Mouse (Mus musculus) bone marrow, adult 2 months (tissue): ENCODE data around the gene Unc5c. TPM values are rescaled to one million over a fixed set of nuclear protein-coding genes. Genes with fewer than 3 reads are reported as not detected.

ENCODE experiments used
- H3K27ac ChIP-seq: fragments of 200-500 bp; 2 replicates; pipeline ENCODE4 v1.5.1; 2012; ENCODE audit warnings: low read depth, mild to moderate bottlenecking, control low read depth, inconsistent platforms, low read length; ENCODE audit not compliant: control insufficient read depth, poor library complexity, insufficient read depth
- H3K4me1 ChIP-seq: fragments of 200-500 bp; 2 replicates; pipeline ENCODE4 v1.6.1; 2011; ENCODE audit warnings: low read length; ENCODE audit not compliant: control insufficient read depth, insufficient read depth
- H3K4me3 ChIP-seq: fragments of 200-500 bp; replicated peaks from 2 replicates; pipeline ENCODE3; 2011; ENCODE audit warnings: mild to moderate bottlenecking, low read depth, low read length, control low read depth; ENCODE audit not compliant: control insufficient read depth
- CTCF ChIP-seq: fragments of 200-500 bp; IDR thresholded peaks from 2 replicates; pipeline ENCODE4 v1.5.1; 2011; ENCODE audit warnings: low read length, control low read depth; ENCODE audit not compliant: control insufficient read depth, insufficient read depth
- POLR2A ChIP-seq: fragments of 200-500 bp; IDR thresholded peaks from 2 replicates; pipeline ENCODE4 v1.6.1; 2011; ENCODE audit warnings: low read depth, mild to moderate bottlenecking, control low read depth, low read length, borderline replicate concordance; ENCODE audit not compliant: control insufficient read depth
- WGBS: fragments of 180-500 bp; shearing (Covaris S2); methylation state at CpG from one replicate; pipeline ENCODE4 v1.1.7; 2018; 5-methylcytosine and 5-hydroxymethylcytosine counted together
- polyA plus RNA-seq: library from polyadenylated mRNA; stranded (reverse); fragments of >200 nt; gene quantifications from 2 replicates; pipeline ENCODE4 v1.2.4, GENCODE M21; 2011; ENCODE audit warnings: low replicate concordance; ENCODE audit not compliant: missing spikeins, insufficient read depth, insufficient read length

Gene Unc5c
- polyA plus RNA-seq, 1 experiment = 1.4 TPM

- 47% methylated on average over 3 of the region's 3 CpGs for WGBS
- TF ChIP-seq CTCF (no peak), POLR2A (no peak)
- Histone ChIP-seq H3K4me3 (no peak overlapping the region), H3K4me1 (no peaks in the 10 kb centered on the region), H3K27ac (no peak overlapping the region)
Measured at GRCm38 (mm10) chr3:141493000-141493399, 28.0 kb downstream of the Unc5c start.

- no peak overlapping the region for H3K27ac ChIP-seq
- no peak overlapping the region for H3K4me3 ChIP-seq
- 79% methylated on average over 4 of the region's 4 CpGs for WGBS
- TF ChIP-seq CTCF = no peak
- TF ChIP-seq POLR2A = no peak
- no peaks in the 10 kb centered on the region for H3K4me1 ChIP-seq
Measured at GRCm38 (mm10) chr3:141498348-141499056, 33.5 kb downstream of the Unc5c start.

DNA sequence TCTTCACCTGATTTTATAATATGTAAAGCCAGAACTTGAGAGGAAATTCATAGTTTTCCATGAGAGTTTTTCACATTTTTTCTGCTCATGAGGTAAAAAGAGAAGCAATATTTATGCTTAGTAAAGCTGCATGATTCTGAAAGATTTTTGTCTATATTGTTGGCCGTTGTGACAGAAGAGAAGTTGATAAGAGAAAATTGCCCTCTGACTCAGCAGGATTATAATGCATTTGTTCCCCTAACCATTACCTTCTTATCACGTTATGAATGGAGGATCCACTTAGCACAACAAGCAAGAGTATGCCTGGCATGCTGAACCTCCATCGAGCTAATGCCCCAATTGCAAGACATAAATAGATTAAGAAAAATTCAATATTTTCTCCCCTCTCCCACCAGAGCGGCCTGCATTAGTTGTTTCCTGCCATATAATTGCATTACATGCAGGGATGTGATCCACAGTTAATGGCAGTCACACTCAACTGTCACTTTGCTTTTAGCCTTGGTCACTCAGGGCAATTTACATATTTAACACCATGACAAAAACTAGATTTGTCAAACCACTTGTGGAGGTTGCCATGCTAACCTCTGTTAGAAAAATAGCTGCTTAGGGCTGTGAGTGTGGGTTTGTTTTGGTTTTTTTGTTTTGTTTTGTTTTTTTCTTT is 37.0 kb downstream of the Unc5c start:
- Histone ChIP-seq H3K27ac (no peak overlapping the region), H3K4me3 (no peak overlapping the region), H3K4me1 (no peaks in the 10 kb centered on the region)
- WGBS = 50% methylated on average over 4 of the region's 4 CpGs
- TF ChIP-seq POLR2A = no peak
- no peak for TF ChIP-seq CTCF

DNA sequence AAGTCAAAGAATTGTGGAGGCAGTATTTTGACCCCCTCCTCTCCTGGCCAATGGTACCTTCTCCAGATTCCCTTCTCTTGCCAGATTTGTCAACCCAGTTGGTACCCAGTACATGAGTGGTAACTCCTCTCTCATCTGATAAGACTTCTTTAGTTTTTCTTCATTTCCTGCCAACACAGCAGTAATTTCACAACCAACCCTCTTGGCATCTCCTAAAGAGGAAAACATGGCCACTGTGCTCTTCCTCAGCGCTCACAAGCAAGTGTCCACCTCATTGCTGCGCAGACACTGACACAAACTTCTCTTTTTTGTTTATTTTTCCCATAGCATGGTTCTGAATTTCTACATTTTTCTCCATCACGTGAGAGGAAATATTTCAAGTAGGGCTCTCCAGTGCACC is 38.3 kb downstream of the Unc5c start:
- Histone ChIP-seq H3K4me3 (no peak overlapping the region), H3K27ac (no peak overlapping the region), H3K4me1 (no peaks in the 10 kb centered on the region)
- WGBS = 35% methylated on average over 3 of the region's 3 CpGs
- TF ChIP-seq POLR2A = no peak
- TF ChIP-seq CTCF = no peak

DNA sequence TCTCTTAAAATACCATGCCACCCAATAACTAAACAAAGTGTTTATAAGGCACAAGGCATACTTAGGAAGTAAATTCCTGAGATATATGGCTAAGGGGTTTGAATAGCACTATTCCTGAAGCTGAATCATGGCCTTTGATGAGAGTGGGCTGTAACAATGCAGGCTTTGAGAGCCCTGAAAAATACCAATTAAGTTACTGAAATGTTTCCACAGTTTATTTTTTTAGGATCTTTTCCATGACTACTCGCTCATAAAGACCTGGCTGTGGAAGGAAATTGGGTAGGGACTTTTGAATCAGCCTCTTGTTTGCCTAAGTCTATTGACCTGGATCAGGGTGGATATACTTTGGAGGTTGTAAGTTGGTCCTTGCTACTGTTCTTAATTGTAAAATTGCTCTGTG is 44.8 kb downstream of the Unc5c start:
- Histone ChIP-seq H3K27ac (no peak overlapping the region), H3K4me1 (peaks cover 1% of the 10 kb centered on the region; the same call in 1 of the 2 replicates), H3K4me3 (no peak overlapping the region)
- WGBS = 77% methylated on average over 1 of the region's 1 CpGs
- TF ChIP-seq POLR2A (no peak), CTCF (no peak)

DNA sequence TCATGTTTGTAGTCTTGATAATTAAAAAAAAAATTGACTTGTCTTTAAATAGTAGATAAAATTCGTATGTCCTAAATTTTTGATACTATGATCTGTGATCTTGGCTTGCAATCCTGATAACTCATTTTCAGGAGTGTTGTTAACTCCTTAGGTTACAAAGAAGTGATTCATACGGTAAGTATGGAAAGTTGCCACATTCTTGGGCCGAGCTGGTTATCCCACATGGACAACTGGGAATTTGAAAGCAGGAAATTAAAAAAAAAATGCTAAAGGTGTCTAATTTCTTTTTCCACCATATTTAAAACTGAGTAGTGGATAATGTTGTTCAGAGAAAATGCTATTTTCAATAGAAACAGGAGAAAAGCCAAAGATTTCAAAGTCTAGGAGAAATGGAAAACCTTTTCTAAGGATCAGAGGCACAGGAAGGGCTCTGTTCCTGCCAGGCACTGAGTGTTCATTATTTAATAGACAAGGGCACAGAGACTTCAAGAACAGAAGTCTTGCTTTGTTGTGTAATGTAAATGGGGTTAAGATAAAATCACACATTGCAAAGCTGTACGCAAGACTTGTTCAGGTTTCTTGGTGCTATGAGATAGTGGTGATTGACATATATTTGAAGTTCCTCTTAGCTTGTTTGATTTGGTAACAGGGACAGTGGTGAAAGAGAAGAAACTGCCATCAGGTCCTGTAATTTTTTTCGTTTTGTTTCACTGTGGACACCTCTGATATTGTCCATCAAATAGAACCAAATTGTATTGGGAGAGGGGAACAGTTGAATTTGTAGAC is 46.4 kb downstream of the Unc5c start:
- peaks cover 1% of the 10 kb centered on the region; the same call in 1 of the 2 replicates for H3K4me1 ChIP-seq
- 42% methylated on average over 5 of the region's 5 CpGs for WGBS
- TF ChIP-seq CTCF (no peak), POLR2A (no peak)
- H3K27ac ChIP-seq = no peak overlapping the region
- no peak overlapping the region for H3K4me3 ChIP-seq

DNA sequence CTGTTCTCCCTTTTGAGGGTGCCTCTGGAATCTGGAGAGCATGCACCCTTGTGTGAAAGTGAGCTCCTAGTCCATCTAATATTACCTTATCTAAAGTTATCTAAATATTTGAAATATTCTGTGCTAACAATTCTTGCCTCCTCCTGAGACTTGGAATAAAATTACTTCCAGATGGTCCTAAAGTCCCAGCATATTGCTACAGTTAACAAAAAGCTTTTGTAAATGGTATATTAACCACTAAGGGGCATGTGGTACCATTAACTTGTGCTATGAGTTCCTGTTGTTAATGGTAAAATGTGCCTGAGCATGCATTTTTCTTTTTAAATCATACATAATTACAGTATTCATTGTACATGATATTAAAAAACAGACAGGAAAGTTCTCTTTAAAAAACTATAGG is 63.7 kb downstream of the Unc5c start:
- no peaks in the 10 kb centered on the region for H3K4me1 ChIP-seq
- no peak for TF ChIP-seq CTCF
- TF ChIP-seq POLR2A = no peak
- H3K4me3 ChIP-seq = no peak overlapping the region
- H3K27ac ChIP-seq = no peak overlapping the region

- Histone ChIP-seq H3K4me1 (no peaks in the 10 kb centered on the region), H3K27ac (no peak overlapping the region)
- TF ChIP-seq CTCF (no peak), POLR2A (no peak)
Measured at GRCm38 (mm10) chr3:141529599-141529998, 64.6 kb downstream of the Unc5c start.

More at GRCm38 (mm10) chr3:141529599-141529998, 64.6 kb downstream of the Unc5c start:
- H3K4me3 ChIP-seq = no peak overlapping the region
